Mouse (Mus musculus) liver, postnatal 0 days (tissue): Measurements from ENCODE around the gene Sox8. TPM values are rescaled to one million over a fixed set of nuclear protein-coding genes. Genes with fewer than 3 reads are reported as not detected.

Experiments used
- ATAC-seq: fragments of 200-750 bp; cut with Nextera tagmentation; 2 replicates; pipeline ENCODE4 v1.8.0; 2017; ENCODE audit warnings: mild to moderate bottlenecking, moderate library complexity
- DNase-seq: peaks from one replicate; pipeline ENCODE4 v3.0.0-alpha.2; 2016
- H3K27ac ChIP-seq: fragments of 300-500 bp; sonication (generic); 2 replicates; pipeline ENCODE4 v1.5.1; 2014; ENCODE audit warnings: antibody characterized with exemption, moderate library complexity, mild to moderate bottlenecking, low read depth
- H3K27me3 ChIP-seq: fragments of 300-500 bp; sonication (generic); 2 replicates; pipeline ENCODE4 v1.6.1; 2014; ENCODE audit warnings: low read length, control low read depth, mixed read lengths; ENCODE audit not compliant: insufficient read depth
- H3K36me3 ChIP-seq: fragments of 300-500 bp; sonication (generic); replicated peaks from 2 replicates; pipeline ENCODE4 v1.6.1; 2014; ENCODE audit warnings: mild to moderate bottlenecking, control low read depth, low read length, moderate library complexity, mixed read lengths; ENCODE audit not compliant: insufficient read depth
- H3K4me1 ChIP-seq: fragments of 300-500 bp; sonication (generic); 2 replicates; pipeline ENCODE4 v1.6.1; 2014; ENCODE audit warnings: antibody characterized with exemption, mild to moderate bottlenecking, control low read depth; ENCODE audit not compliant: insufficient read depth
- H3K4me2 ChIP-seq: fragments of 300-500 bp; sonication (generic); 2 replicates; pipeline ENCODE4 v1.6.1; 2014; ENCODE audit warnings: low read depth, mild to moderate bottlenecking, low read length, moderate library complexity, mixed read lengths
- H3K4me3 ChIP-seq: fragments of 300-500 bp; sonication (generic); 2 replicates; pipeline ENCODE4 v1.5.1; 2014; ENCODE audit warnings: low read depth, low read length
- H3K9ac ChIP-seq: fragments of 300-500 bp; sonication (generic); replicated peaks from 2 replicates; pipeline ENCODE4 v1.6.1; 2014; ENCODE audit warnings: mild to moderate bottlenecking, moderate library complexity
- H3K9me3 ChIP-seq: fragments of 300-500 bp; sonication (generic); 2 replicates; pipeline ENCODE4 v1.6.1; 2016; ENCODE audit warnings: mild to moderate bottlenecking, control low read depth, low read length, mixed read lengths
- CTCF ChIP-seq: sonication (generic); IDR thresholded peaks from 2 replicates; pipeline ENCODE4 v1.5.1; 2016; ENCODE audit warnings: antibody characterized with exemption, low read depth
- EP300 ChIP-seq: IDR thresholded peaks from 2 replicates; pipeline ENCODE4 v1.6.1; 2016; ENCODE audit warnings: antibody characterized with exemption, low read depth, mild to moderate bottlenecking
- WGBS: fragments of 180-500 bp; shearing (Covaris S2); extraction: QIAGEN DNeasy Blood & Tissue Kit; methylation state at CpG from one replicate; pipeline ENCODE4 v1.1.7; 2014; ENCODE audit not compliant: insufficient replicate concordance; 5-methylcytosine and 5-hydroxymethylcytosine counted together
- polyA plus RNA-seq: library from polyadenylated mRNA; unstranded; fragments of >200 nt; fragmentation: Nextera tagmentation; extraction: Ambion mirVana; gene quantifications from 2 replicates; pipeline ENCODE4 v1.2.1, GENCODE M21; 2015

The Sox8 gene
- polyA plus RNA-seq, 1 experiment from 2014 or later = not detected

GRCm38 (mm10) chr17:25555159-25555558 lies 15.3 kb downstream of the Sox8 start:
- 19% methylated on average over 3 of the region's 3 CpGs for WGBS
- H3K27me3 ChIP-seq = peaks cover 23% of the 10 kb centered on the region
- H3K9ac ChIP-seq = no peak overlapping the region

GRCm38 (mm10) chr17:25551313-25551712 lies 19.2 kb downstream of the Sox8 start:
- H3K36me3 ChIP-seq = no peaks in the 10 kb centered on the region
- WGBS = 76% methylated on average over 11 of the region's 11 CpGs
- TF ChIP-seq EP300 (no peak), CTCF (no peak)
- DNase-seq = no peak
- H3K4me1 ChIP-seq = no peaks in the 10 kb centered on the region
- H3K27me3 ChIP-seq = peaks cover 10% of the 10 kb centered on the region
- no peak overlapping the region for H3K27ac ChIP-seq
- H3K9me3 ChIP-seq = no peaks in the 10 kb centered on the region
- H3K9ac ChIP-seq = no peak overlapping the region
- H3K4me2 ChIP-seq = no peak overlapping the region
- H3K4me3 ChIP-seq = no peak overlapping the region
- no peak for ATAC-seq

More at GRCm38 (mm10) chr17:25555159-25555558, 15.3 kb downstream of the Sox8 start:
- Histone ChIP-seq H3K36me3 (no peaks in the 10 kb centered on the region), H3K27ac (no peak overlapping the region), H3K9me3 (no peaks in the 10 kb centered on the region), H3K4me3 (no peak overlapping the region), H3K4me1 (no peaks in the 10 kb centered on the region), H3K4me2 (no peak overlapping the region)
- ATAC-seq (no peak), DNase-seq (no peak)
- TF ChIP-seq CTCF = no peak
- TF ChIP-seq EP300 = no peak

GRCm38 (mm10) chr17:25550020-25550419 lies 20.5 kb downstream of the Sox8 start:
- H3K9me3 ChIP-seq = no peaks in the 10 kb centered on the region
- no peak for ATAC-seq
- H3K9ac ChIP-seq = no peak overlapping the region
- H3K27me3 ChIP-seq = no peaks in the 10 kb centered on the region
- H3K4me2 ChIP-seq = no peak overlapping the region
- no peaks in the 10 kb centered on the region for H3K4me1 ChIP-seq
- TF ChIP-seq CTCF = no peak
- TF ChIP-seq EP300 = no peak
- no peak overlapping the region for H3K27ac ChIP-seq
- WGBS = 80% methylated on average over 5 of the region's 5 CpGs
- no peak for DNase-seq
- H3K4me3 ChIP-seq = no peak overlapping the region
- no peaks in the 10 kb centered on the region for H3K36me3 ChIP-seq

GRCm38 (mm10) chr17:25547026-25547425 lies 23.5 kb downstream of the Sox8 start:
- H3K27me3 ChIP-seq = no peaks in the 10 kb centered on the region
- no peak overlapping the region for H3K4me2 ChIP-seq
- no peak for ATAC-seq
- no peak overlapping the region for H3K9ac ChIP-seq
- H3K4me1 ChIP-seq = no peaks in the 10 kb centered on the region
- H3K27ac ChIP-seq = no peak overlapping the region
- DNase-seq = no peak
- no peaks in the 10 kb centered on the region for H3K36me3 ChIP-seq
- no peak for TF ChIP-seq EP300
- no peaks in the 10 kb centered on the region for H3K9me3 ChIP-seq
- no peak overlapping the region for H3K4me3 ChIP-seq
- WGBS = 47% methylated on average over 3 of the region's 3 CpGs

- Histone ChIP-seq H3K4me3 (no peak overlapping the region), H3K9me3 (no peaks in the 10 kb centered on the region), H3K4me2 (no peak overlapping the region), H3K9ac (no peak overlapping the region), H3K36me3 (no peaks in the 10 kb centered on the region), H3K4me1 (no peaks in the 10 kb centered on the region), H3K27me3 (no peaks in the 10 kb centered on the region), H3K27ac (no peak overlapping the region)
- 72% methylated on average over 4 of the region's 4 CpGs for WGBS
- no peak for DNase-seq
- TF ChIP-seq EP300 (no peak), CTCF (no peak)
- no peak for ATAC-seq
Observed at GRCm38 (mm10) chr17:25541768-25542167, 28.7 kb downstream of the Sox8 start.

GRCm38 (mm10) chr17:25540731-25541130 lies 29.8 kb downstream of the Sox8 start:
- H3K4me1 ChIP-seq = no peaks in the 10 kb centered on the region
- TF ChIP-seq EP300 (no peak), CTCF (no peak)
- no peak for ATAC-seq
- H3K27ac ChIP-seq = no peak overlapping the region
- no peaks in the 10 kb centered on the region for H3K36me3 ChIP-seq
- DNase-seq = no peak
- H3K4me2 ChIP-seq = no peak overlapping the region
- no peak overlapping the region for H3K4me3 ChIP-seq
- no peaks in the 10 kb centered on the region for H3K27me3 ChIP-seq
- H3K9ac ChIP-seq = no peak overlapping the region
- no peaks in the 10 kb centered on the region for H3K9me3 ChIP-seq
- 46% methylated on average over 5 of the region's 5 CpGs for WGBS
